Mouse (Mus musculus): ENCODE data around the gene Rxrb. TPM values are rescaled to one million over a fixed set of nuclear protein-coding genes. Genes with fewer than 3 reads are reported as not detected.

Rxrb gene
- polyA plus RNA-seq, 1 experiment from 2014 or later: 29.1 TPM

- Histone ChIP-seq H3K36me3 (ENCODE audit: control insufficient read depth, insufficient read depth, low read length) (peaks cover 3% of the 10 kb centered on the region), H3K4me2 (ENCODE audit: low read depth, low read length) (peak overlapping the region; percentile 93), H3K9ac (replicated peaks; ENCODE audit: low read depth, low read length) (peak overlapping the region; percentile 91), H3K4me1 (ENCODE audit: control insufficient read depth, insufficient read depth, low read length) (peaks cover 34% of the 10 kb centered on the region), H3K9me3 (ENCODE audit: control insufficient read depth, low read length) (no peaks in the 10 kb centered on the region), H3K27ac (ENCODE audit: low read depth, low read length) (peak overlapping the region; percentile 99), H3K27me3 (ENCODE audit: control insufficient read depth, insufficient read depth, low read length) (no peaks in the 10 kb centered on the region), H3K4me3 (ENCODE audit: low read depth, low read length) (peak overlapping the region; percentile 58)
- whole genome bisulfite sequencing: 72% methylated on average over 9 of the region's 9 CpGs
- ATAC-seq (ENCODE audit: low read depth): no peak
These were observed 7.9 kb upstream of the Rxrb start for GRCm38 (mm10) chr17:34023678-34024077.

DNA sequence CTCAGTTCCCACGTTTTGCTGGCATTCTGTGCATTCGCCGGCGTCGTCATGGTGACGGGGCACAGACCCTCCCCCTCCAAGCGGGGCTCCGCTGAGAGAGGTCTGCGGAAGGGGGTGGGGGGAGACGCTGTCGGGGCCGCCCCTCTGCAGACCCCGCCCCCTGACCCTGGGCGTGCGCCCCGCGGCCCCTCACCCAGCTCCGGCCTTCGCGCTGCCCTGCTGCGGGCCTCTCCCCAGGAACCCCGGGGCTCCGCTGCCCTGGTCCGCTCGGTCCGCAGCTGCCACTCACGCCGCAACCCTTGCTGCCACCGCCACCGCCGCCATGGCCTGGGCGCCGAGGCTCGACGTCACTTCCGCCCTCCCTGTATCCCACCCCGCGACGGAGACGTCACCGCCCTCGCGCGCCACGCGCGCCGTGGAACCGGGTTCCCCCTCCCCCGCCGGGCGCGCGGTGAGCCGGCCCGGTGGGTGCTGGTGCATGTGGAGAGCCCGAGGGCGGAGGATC, 7.2 kb upstream of the Rxrb start, which contains the start of gene Ring1:
Gene Ring1, minus strand, starts transcription at position 364 of the 505 bp plus-strand sequence.
- peak; percentile 80 for ATAC-seq (ENCODE audit: low read depth)
- 1% methylated on average over 39 of the region's 58 CpGs for WGBS
- H3K4me3 ChIP-seq (ENCODE audit: low read depth, low read length): peak within 1 kb of the TSS; percentile 58
- H3K36me3 ChIP-seq (ENCODE audit: control insufficient read depth, insufficient read depth, low read length): peaks cover 10% of the 10 kb centered on the region
- peaks cover 38% of the 10 kb centered on the region for H3K4me1 ChIP-seq (ENCODE audit: control insufficient read depth, insufficient read depth, low read length)
- H3K27me3 ChIP-seq (ENCODE audit: control insufficient read depth, insufficient read depth, low read length): no peaks in the 10 kb centered on the region
- H3K27ac ChIP-seq (ENCODE audit: low read depth, low read length): peak within 1 kb of the TSS; percentile 99
- H3K9ac ChIP-seq (replicated peaks; ENCODE audit: low read depth, low read length): peak within 1 kb of the TSS; percentile 91
- H3K4me2 ChIP-seq (ENCODE audit: low read depth, low read length): peak within 1 kb of the TSS; percentile 93
- H3K9me3 ChIP-seq (ENCODE audit: control insufficient read depth, low read length): no peaks in the 10 kb centered on the region

DNA sequence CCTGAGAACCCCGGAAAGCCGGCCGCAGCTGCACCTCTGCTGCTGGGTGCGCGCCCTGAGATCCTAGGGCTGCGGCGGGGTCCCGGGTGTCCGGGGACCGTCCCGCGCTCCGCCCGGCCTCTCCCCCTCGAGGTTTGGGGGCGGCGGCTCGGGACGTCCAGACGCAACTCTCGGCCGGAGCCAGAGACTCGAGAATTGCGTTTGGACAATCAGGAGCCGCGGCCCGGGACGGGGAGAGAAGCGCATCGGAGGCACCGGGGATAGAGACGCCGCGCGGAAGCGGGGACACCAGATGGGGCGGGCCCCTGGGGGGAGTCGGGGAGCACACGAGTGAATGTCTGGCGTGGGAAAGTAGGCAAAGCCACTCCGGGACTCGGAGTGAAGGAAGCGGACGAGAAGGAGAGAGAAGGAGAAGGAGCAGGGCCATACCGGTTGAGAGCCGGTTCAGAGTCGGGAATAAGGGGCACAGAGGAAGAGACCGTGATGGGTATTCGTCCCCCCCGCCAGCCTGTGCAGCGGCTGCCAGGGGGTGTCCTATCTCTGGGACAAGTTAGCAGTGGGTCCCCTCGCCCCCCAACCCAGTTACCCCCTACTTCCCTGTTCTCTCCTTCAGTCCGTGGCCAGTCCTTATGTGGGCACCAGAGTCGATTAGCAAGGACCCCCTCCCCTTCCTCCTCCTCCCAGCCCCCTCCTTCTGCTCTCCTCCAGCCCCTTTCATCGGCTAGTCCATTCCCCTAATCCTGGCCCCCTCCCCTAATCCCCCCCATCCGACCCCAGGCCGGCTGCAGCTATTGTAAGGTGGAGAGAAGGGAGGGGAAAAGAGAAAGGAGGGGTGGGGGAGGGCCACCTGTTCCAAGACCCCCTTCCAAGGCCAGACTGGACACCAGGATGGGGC, 6.5 kb upstream of the Rxrb start:
- peaks cover 45% of the 10 kb centered on the region for H3K4me1 ChIP-seq (ENCODE audit: control insufficient read depth, insufficient read depth, low read length)
- H3K9ac ChIP-seq (replicated peaks; ENCODE audit: low read depth, low read length): peak overlapping the region; percentile 91
- H3K4me2 ChIP-seq (ENCODE audit: low read depth, low read length): peak overlapping the region; percentile 93
- peak overlapping the region; percentile 99 for H3K27ac ChIP-seq (ENCODE audit: low read depth, low read length)
- H3K27me3 ChIP-seq (ENCODE audit: control insufficient read depth, insufficient read depth, low read length): no peaks in the 10 kb centered on the region
- no peaks in the 10 kb centered on the region for H3K9me3 ChIP-seq (ENCODE audit: control insufficient read depth, low read length)
- under 1% methylated on average over 54 of the region's 57 CpGs for WGBS
- peak overlapping the region; percentile 58 for H3K4me3 ChIP-seq (ENCODE audit: low read depth, low read length)
- peak; percentile 9; the same call in 1 of the 2 replicates for ATAC-seq (ENCODE audit: low read depth)
- peaks cover 12% of the 10 kb centered on the region for H3K36me3 ChIP-seq (ENCODE audit: control insufficient read depth, insufficient read depth, low read length)

- Histone ChIP-seq H3K4me2 (ENCODE audit: low read depth, low read length) (peak overlapping the region; percentile 93), H3K9ac (replicated peaks; ENCODE audit: low read depth, low read length) (peak overlapping the region; percentile 91; the same call in 1 of the 2 replicates), H3K4me3 (ENCODE audit: low read depth, low read length) (peak overlapping the region; percentile 58), H3K36me3 (ENCODE audit: control insufficient read depth, insufficient read depth, low read length) (peaks cover 12% of the 10 kb centered on the region), H3K27me3 (ENCODE audit: control insufficient read depth, insufficient read depth, low read length) (no peaks in the 10 kb centered on the region), H3K27ac (ENCODE audit: low read depth, low read length) (peak overlapping the region; percentile 99), H3K9me3 (ENCODE audit: control insufficient read depth, low read length) (no peaks in the 10 kb centered on the region), H3K4me1 (ENCODE audit: control insufficient read depth, insufficient read depth, low read length) (peaks cover 52% of the 10 kb centered on the region)
- 2% methylated on average over 7 of the region's 7 CpGs for WGBS
- peak; percentile 9; the same call in 1 of the 2 replicates for ATAC-seq (ENCODE audit: low read depth)
These were observed 5.9 kb upstream of the Rxrb start for GRCm38 (mm10) chr17:34025756-34026151.

DNA sequence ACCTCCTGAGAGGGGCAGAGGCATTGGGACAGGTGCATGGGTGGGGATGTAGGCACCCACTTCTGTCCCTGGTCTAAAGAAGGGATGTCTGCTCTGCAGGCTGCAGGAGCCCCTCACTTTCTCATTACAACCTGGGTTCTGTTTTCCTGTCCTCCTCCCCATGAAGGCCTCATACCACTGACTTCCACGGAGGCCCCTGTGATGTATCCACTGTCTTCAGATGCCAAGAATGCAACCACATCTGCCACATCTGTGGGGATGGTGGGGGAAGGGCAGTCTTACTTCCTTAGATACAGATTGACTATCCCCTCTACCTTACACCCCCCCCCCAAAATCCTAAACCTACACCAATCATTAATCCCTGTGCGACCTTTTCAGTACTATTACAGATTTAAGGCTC, 5.4 kb upstream of the Rxrb start:
- Histone ChIP-seq H3K4me1 (ENCODE audit: control insufficient read depth, insufficient read depth, low read length) (peaks cover 54% of the 10 kb centered on the region), H3K4me3 (ENCODE audit: low read depth, low read length) (peak overlapping the region; percentile 49), H3K9ac (replicated peaks; ENCODE audit: low read depth, low read length) (no peak overlapping the region; the same call in 1 of the 2 replicates), H3K36me3 (ENCODE audit: control insufficient read depth, insufficient read depth, low read length) (peaks cover 12% of the 10 kb centered on the region), H3K4me2 (ENCODE audit: low read depth, low read length) (peak overlapping the region; percentile 93), H3K27me3 (ENCODE audit: control insufficient read depth, insufficient read depth, low read length) (no peaks in the 10 kb centered on the region), H3K9me3 (ENCODE audit: control insufficient read depth, low read length) (no peaks in the 10 kb centered on the region), H3K27ac (ENCODE audit: low read depth, low read length) (peak overlapping the region; percentile 74)
- 14% methylated on average over 2 of the region's 2 CpGs for WGBS
- no peak for ATAC-seq (ENCODE audit: low read depth)

DNA sequence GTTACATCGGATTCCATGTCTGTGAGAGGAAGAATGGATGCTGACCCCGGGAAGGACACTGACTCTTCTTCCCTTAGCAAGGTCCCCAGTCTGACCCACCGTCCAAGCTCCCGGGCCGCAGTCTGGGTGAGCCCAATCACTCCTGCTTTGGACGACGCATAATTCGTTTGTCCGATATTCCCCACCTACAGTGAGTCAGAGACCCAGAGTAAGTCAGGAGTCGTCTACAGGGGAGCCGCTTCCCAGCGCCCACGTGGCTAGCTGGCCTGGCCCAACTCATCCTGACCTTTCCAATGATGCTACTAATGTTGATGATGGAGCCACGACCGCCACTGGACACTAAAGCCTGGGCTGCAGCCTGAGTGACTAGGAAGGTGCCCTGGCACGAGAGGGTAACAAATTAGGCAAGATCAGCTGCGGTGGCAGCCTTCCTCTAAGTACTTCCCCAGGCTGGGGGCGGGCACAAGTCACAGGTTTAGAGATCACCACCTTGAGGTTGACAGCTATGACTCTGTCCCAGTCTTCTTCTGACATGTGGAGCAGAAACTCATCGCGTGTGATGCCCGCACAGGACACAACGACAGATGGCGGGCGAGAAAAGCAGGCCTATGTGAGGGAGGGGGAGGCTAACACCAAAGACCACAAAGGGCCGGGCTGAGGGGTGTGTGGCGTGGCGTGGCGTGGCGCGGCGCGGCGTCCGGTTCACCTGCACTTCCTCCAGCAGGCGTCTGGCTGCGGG, 4.5 kb upstream of the Rxrb start:
- H3K4me2 ChIP-seq (ENCODE audit: low read depth, low read length): peak overlapping the region; percentile 93
- H3K9ac ChIP-seq (replicated peaks; ENCODE audit: low read depth, low read length): peak overlapping the region; percentile 78
- ATAC-seq (ENCODE audit: low read depth): no peak
- H3K4me1 ChIP-seq (ENCODE audit: control insufficient read depth, insufficient read depth, low read length): peaks cover 54% of the 10 kb centered on the region
- H3K27me3 ChIP-seq (ENCODE audit: control insufficient read depth, insufficient read depth, low read length): no peaks in the 10 kb centered on the region
- peak overlapping the region; percentile 83 for H3K27ac ChIP-seq (ENCODE audit: low read depth, low read length)
- H3K9me3 ChIP-seq (ENCODE audit: control insufficient read depth, low read length): no peaks in the 10 kb centered on the region
- peak overlapping the region; percentile 49 for H3K4me3 ChIP-seq (ENCODE audit: low read depth, low read length)
- WGBS: 3% methylated on average over 36 of the region's 36 CpGs
- H3K36me3 ChIP-seq (ENCODE audit: control insufficient read depth, insufficient read depth, low read length): peaks cover 12% of the 10 kb centered on the region

GRCm38 (mm10) chr17:34027656-34028223, 3.9 kb upstream of the Rxrb start, which contains the start of gene H2-Ke6:
Gene H2-Ke6, minus strand, starts transcription at chr17:34028060.
- Histone ChIP-seq H3K27me3 (ENCODE audit: control insufficient read depth, insufficient read depth, low read length) (no peaks in the 10 kb centered on the region), H3K4me2 (ENCODE audit: low read depth, low read length) (peak within 1 kb of the TSS; percentile 93), H3K36me3 (ENCODE audit: control insufficient read depth, insufficient read depth, low read length) (peaks cover 12% of the 10 kb centered on the region), H3K4me1 (ENCODE audit: control insufficient read depth, insufficient read depth, low read length) (peaks cover 56% of the 10 kb centered on the region), H3K4me3 (ENCODE audit: low read depth, low read length) (peak within 1 kb of the TSS; percentile 49), H3K9ac (replicated peaks; ENCODE audit: low read depth, low read length) (peak within 1 kb of the TSS; percentile 78), H3K9me3 (ENCODE audit: control insufficient read depth, low read length) (no peaks in the 10 kb centered on the region), H3K27ac (ENCODE audit: low read depth, low read length) (peak within 1 kb of the TSS; percentile 83)
- peak; percentile 65 for ATAC-seq (ENCODE audit: low read depth)
- WGBS: under 1% methylated on average over 49 of the region's 49 CpGs

GRCm38 (mm10) chr17:34028501-34029149, 3.0 kb upstream of the Rxrb start:
- Histone ChIP-seq H3K36me3 (ENCODE audit: control insufficient read depth, insufficient read depth, low read length) (peaks cover 12% of the 10 kb centered on the region), H3K27ac (ENCODE audit: low read depth, low read length) (peak overlapping the region; percentile 83), H3K9me3 (ENCODE audit: control insufficient read depth, low read length) (no peaks in the 10 kb centered on the region), H3K4me2 (ENCODE audit: low read depth, low read length) (peak overlapping the region; percentile 93), H3K4me3 (ENCODE audit: low read depth, low read length) (no peak overlapping the region), H3K27me3 (ENCODE audit: control insufficient read depth, insufficient read depth, low read length) (no peaks in the 10 kb centered on the region), H3K9ac (replicated peaks; ENCODE audit: low read depth, low read length) (no peak overlapping the region), H3K4me1 (ENCODE audit: control insufficient read depth, insufficient read depth, low read length) (peaks cover 56% of the 10 kb centered on the region)
- 49% methylated on average over 17 of the region's 17 CpGs for WGBS
- ATAC-seq (ENCODE audit: low read depth): no peak

All from neural tube, embryonic 14.5 days (tissue).